Mouse (Mus musculus) frontal cortex, postnatal 25 days (tissue): Measurements from ENCODE around the gene Asns.
"Not testable (repeated sequence)": the region's sequence is repeated elsewhere in the genome, so short reads cannot be mapped to it uniquely, and the experiment has no call there.

Experiments
- DNase-seq, 2 experiments: peaks; one replicate each; pipeline ENCODE4 v3.0.0; 2022; ENCODE audit warnings: low spot score in 2 of 2

Asns gene

DNA sequence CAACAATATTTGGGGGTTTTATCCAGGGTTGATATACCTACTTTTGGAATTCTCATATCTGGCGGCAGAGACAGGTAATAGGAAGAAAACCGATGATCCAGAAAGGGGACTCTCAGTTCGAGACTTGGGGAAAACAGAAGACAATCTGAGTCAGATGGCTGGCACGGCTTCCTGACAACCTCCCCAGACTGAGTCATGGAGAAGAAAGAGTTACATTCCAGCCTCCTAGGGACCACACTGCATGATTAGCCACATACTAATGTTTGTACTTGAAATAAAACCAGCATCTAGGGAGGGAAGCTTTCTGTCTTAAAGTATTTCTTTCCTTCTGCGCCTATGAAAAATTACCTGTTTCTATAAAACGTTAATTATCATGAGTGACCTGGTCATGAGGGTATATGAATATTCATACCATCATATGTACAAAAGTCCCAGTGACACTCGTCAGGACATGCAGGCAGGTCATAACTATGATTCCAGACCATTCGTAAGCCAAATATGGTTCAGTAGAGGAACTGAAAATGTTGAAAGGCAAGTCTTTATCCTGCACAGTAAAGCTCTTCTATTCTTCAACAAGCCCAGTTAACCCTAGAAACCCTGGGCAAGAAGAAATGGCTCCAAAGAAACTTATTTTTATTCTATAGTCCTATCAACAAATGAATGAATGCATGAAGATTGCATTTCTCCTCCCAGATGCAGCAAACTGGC is 16.7 kb downstream of the Asns start:
- DNase-seq = no peak

DNA sequence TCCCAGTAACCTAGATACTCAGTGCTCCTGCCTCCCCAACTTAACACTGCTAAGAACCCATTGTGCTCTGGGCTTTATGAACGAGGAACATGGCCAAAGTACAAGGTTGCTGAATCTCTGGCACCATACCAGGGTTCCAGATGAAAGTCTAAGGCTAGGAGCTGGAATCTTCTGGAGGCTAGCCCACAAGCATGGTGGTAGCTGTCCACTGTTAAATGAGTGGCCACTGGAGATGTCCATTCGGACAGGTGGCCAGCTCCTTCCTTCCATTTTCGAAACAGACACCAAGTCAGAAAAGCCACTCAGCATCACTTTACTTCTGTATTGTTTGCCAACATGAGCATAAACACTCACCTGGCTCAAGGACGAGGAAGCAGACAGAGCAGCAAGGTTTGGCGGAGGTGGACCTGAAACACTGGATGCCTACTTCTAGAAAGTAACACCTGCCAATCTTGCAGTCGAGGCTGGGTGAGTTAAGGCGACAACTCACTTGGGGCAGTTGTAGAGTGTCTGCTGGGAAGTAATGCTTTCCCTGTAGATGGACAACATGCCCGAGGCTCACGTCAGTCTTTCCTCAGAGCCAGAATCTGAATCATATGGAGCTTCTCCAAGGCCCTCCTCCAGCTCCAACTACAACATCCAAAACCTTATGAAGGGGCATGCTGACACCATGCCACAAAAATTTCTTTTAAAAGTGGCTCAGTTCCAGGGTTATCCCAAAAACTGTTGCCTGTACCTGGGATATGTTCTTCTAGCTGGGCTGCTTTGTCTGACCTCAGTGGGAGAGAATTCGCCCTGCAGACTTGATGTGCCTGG is 20.4 kb downstream of the Asns start:
- no peak for DNase-seq

DNA sequence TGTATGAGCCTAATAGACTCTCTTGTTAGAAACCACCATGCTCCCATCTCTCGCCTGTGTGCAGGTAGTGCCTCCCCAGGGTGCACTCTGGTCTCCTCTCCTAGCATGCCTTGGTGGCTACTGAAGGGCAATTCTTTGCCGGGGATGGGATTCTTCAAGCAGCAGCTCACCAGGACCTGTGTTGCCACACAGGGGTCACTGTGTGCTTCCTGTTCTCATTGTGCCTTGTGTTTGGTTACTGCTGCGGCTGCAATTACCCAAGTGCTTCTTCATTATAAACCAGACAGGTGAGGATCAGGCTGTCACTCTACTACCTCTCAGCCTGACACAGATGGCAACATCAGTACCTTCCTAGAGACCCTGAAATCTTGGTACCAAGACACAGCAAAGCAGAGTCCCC is 21.6 kb downstream of the Asns start:
- no peak for DNase-seq

DNA sequence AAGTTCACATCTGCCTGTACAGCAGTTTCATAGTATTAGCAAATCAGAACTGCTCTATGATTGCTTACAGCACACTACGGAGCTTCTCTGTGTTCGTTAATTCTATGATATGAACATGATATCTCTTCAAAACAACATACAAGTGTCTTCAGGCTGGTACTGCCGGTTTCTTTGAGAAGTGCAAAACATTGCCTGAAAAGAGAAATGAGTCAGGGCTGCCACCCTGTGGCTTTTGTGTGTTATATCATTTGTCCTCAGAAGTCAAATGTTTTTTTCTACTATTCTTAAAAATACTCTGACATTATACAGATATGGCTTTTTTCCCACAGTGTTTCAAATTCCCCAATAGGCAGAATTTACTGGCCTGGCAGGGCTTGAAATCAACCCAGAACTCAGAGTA is 22.5 kb downstream of the Asns start:
- no peak for DNase-seq

DNA sequence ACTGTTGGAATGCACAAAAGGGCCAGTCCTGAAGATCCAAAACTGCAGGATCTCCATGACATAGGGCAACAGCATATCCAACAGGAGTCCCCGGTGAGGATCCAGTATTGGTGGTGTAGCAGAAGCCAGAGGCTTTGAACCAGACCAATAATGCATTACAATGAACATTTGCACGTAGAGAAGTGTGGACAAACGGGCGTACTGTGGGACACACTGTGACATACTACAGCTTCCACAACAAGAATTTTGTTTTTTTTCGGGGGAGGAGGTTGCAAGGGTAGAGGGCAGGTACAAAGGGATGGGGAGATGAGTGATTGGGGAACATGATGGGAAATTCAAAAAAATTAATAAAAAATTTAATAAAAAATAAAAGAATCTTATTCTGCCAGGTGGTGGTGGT is 23.3 kb downstream of the Asns start:
- no peak for DNase-seq

DNA sequence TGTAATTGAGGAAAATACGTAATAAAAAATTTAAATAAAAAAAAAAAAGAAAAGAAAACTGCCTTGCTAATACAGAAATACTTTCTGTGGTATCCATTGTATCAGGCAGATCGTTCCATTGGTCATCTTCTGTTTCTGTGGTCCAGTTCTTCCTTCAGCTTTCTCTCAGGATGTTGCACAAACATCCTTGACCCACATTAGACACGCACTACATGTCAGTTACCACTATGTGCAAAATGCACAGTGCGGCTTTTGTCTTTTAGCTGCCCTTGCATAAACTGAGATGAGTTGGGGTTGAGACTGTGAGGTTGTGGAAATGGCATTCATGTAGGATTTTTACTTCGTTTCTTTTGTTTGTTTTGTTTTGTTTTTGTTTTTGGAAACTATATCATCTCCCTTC is 24.7 kb downstream of the Asns start:
- DNase-seq = no peak

DNA sequence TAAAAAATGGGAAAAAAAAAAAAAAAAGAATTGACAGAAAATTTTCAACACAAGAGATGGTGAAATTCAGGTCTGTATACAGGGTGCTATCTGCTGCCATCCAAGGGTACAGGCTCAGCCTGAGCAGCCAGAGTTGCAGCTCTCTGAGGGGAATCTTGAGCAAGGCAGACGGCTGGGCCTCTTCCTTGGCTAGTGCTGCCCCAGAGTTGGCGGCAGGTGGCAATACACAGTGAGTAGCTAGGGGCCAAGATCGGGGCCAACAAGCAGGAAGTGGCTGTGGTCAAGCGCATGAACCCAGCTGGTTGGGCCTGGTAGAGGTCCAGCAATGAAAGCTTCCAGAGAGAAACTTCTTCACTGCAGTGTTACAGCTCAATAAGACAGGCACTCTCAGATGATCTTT is 27.2 kb downstream of the Asns start:
- not testable (repeated sequence) for DNase-seq

DNA sequence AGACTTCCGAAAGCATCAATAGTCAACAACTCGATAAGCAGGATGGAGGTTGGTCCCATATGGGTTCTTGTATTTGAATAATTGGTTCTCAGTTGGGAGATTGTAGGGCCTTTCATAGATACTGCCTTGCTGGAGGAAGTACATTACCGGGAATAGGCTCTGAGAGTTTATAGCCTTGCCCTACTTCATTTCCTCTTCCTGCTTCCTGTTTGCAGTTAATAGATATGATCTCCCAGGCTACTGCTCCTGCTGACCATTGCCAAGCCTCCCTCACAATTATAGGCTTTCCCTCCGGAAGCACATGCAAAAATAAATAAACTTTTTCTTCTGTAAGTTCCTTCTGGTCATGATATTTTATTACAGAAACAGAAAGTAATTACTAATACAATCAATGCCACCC is 31.6 kb downstream of the Asns start:
- no peak for DNase-seq

DNA sequence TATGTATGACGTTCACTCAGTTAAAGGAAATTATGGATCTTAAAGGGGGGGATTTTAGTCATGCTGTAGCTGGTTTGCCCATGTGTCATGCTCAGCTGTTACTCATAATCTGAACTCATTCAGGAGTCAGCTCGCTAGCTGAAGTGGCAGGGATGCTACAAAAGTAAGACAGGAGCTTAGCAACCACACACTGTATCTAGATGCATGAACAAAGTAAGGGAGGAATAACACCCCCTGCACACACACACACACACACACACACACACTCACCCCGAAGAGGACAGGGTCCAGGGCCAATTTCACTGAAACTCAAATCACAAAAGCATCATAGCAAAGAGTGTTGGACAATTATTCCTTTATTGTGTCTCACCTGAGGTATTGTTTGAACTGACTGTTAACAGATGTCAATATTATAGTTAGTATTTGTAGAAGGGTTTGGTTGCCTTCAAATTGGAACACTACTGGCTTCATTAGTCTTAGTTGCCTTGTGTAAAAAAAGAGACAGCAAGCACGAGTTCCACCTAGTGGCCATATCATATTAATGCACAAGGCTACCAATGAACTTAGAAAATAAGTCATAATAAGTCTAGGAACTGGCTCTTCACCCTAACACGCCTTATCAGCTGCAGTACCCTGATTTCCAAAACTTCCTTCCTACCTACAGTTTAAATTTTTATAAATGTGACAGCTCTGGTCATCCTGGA is 32.5 kb downstream of the Asns start:
- no peak for DNase-seq

DNA sequence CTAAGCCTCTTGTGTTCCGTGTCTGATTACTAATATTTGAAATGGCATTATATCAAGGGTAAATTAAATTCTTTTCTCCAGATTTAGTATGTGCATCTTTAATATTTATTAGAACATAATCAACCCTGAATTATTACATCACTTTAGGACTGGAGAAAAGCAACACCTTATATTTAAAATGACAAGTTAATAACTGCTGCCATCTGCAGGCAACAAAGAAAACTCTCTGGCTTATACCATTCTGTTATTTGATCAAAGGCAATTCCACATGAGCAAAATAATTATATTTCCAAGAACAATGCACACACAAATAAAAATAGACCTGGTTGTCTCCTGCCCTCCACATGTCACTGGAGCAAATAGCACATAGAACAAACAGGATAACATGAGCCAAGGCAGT is 36.5 kb downstream of the Asns start:
- no peak for DNase-seq

DNA sequence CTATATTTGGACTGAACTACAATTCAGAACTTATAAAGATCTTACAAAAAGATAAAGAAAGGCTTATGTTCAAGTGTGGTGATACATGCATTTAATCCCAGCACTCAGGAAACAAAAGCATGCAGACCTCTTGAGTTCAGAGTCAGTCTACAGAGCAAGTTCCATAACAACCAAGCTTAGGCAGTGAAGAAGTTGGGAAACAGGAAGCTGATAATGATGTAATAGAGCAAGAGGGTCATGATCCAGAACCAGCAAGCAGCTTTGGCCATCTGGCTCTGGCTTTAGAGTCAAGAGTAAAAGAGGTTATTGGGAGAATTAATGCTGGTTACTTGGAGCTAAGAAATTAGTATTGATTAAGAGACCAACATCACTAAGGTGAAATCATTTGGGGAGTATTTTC is 44.6 kb downstream of the Asns start:
- DNase-seq = no peak
